Mouse (Mus musculus): ENCODE results near the gene Ydjc.
A peak's percentile ranks its signal among the peaks of the same experiment; 100 is the strongest.

GRCm38 (mm10) chr16:17124871-17125520 is 19.4 kb upstream of the Ydjc start, which contains the start of gene 2610318N02Rik:
- TF ChIP-seq CTCF (conservative IDR thresholded peaks at IDR 0.05 in 1 of 2, IDR thresholded peaks at IDR 0.05 in 1 of 2; ENCODE audit: low read depth in 2 of 2, low read length in 2 of 2) (no peak), ZKSCAN1 (IDR thresholded peaks at IDR 0.05; ENCODE audit: borderline replicate concordance, low read depth, low read length) (no peak), USF1 (IDR thresholded peaks at IDR 0.05; ENCODE audit: low read depth, low read length) (0 out of 2 replicates have a peak, but pooled peaks have one; percentile 4), MAX (IDR thresholded peaks at IDR 0.05; ENCODE audit: low read length) (peak; percentile 97), ZNF384 (IDR thresholded peaks at IDR 0.05; ENCODE audit: low read depth, low read length) (no peak), ZMIZ1 (IDR thresholded peaks at IDR 0.05; ENCODE audit: low read depth, low read length) (peak; percentile 96), USF2 (conservative IDR thresholded peaks at IDR 0.05; ENCODE audit: low read depth, low read length) (no peak)

Data from CH12.LX (cell line).